Mouse (Mus musculus) MEL (cell line): ENCODE data around the gene Prkd2. TPM values are rescaled to one million over a fixed set of nuclear protein-coding genes. Genes with fewer than 3 reads are reported as not detected.
A peak's percentile ranks its signal among the peaks of the same experiment; 100 is the strongest.

Experiments
- DNase-seq: peaks from one replicate; pipeline ENCODE4 v3.0.0; 2011; ENCODE audit warnings: low read depth, low spot score
- H3K27ac ChIP-seq: 2 replicates; pipeline ENCODE4 v1.5.1; 2012; ENCODE audit warnings: low read depth, mild to moderate bottlenecking, control low read depth, low read length, moderate library complexity; ENCODE audit not compliant: control insufficient read depth
- H3K27me3 ChIP-seq, 2 experiments: fragments of 150-350 bp in 1 of 2; sonication (generic) in 1 of 2; 2 replicates each; pipeline ENCODE4 v1.6.1; 2012; ENCODE audit warnings: low read length in 2 of 2, mild to moderate bottlenecking in 2 of 2, improper control_type of control experiment in 1 of 2, moderate library complexity in 1 of 2; ENCODE audit not compliant: insufficient read depth in 2 of 2, control insufficient read depth in 1 of 2
- H3K36me3 ChIP-seq, 2 experiments: 2 replicates each; pipeline ENCODE4 v1.6.1; 2012 to 2014; ENCODE audit warnings: low read length in 2 of 2, improper control_type of control experiment in 1 of 2, inconsistent platforms in 1 of 2, mild to moderate bottlenecking in 1 of 2; ENCODE audit not compliant: insufficient read depth in 2 of 2, control insufficient read depth in 1 of 2
- H3K4me1 ChIP-seq, 2 experiments: fragments of 150-350 bp in 1 of 2; sonication (generic) in 1 of 2; 2 replicates each; pipeline ENCODE4 v1.6.1; 2012; ENCODE audit warnings: low read length in 2 of 2, improper control_type of control experiment in 1 of 2, mild to moderate bottlenecking in 1 of 2; ENCODE audit not compliant: insufficient read depth in 2 of 2, control insufficient read depth in 1 of 2
- H3K4me3 ChIP-seq, 2 experiments: fragments of 150-350 bp in 1 of 2; sonication (generic) in 1 of 2; 2 replicates each; pipeline ENCODE4 v1.5.1; 2012; ENCODE audit warnings: low read depth in 2 of 2, low read length in 2 of 2, mild to moderate bottlenecking in 2 of 2, moderate library complexity in 2 of 2, control low read depth in 1 of 2, improper control_type of control experiment in 1 of 2; ENCODE audit not compliant: control insufficient read depth in 1 of 2, insufficient read depth in 1 of 2
- H3K79me2 ChIP-seq: 2 replicates; pipeline ENCODE4 v1.6.1; 2012; ENCODE audit warnings: mild to moderate bottlenecking, low read length, moderate library complexity; ENCODE audit not compliant: control insufficient read depth, poor library complexity, insufficient read depth
- H3K9ac ChIP-seq: 2 replicates; pipeline ENCODE4 v1.6.1; 2012; ENCODE audit warnings: low read depth, mild to moderate bottlenecking, control low read depth, low read length, moderate library complexity; ENCODE audit not compliant: control insufficient read depth, poor library complexity, severe bottlenecking
- H3K9me3 ChIP-seq: fragments of 150-350 bp; sonication (generic); replicated peaks from 2 replicates; pipeline ENCODE4 v1.6.1; 2012; ENCODE audit warnings: mild to moderate bottlenecking, low read length, improper control_type of control experiment, moderate library complexity; ENCODE audit not compliant: insufficient read depth
- E2F4 ChIP-seq: IDR thresholded peaks from 2 replicates; pipeline ENCODE4 v1.6.1; 2011; ENCODE audit warnings: low read depth, low read length, improper control_type of control experiment, borderline replicate concordance
- ETS1 ChIP-seq: IDR thresholded peaks from 2 replicates; pipeline ENCODE4 v1.6.1; 2012; ENCODE audit warnings: low read depth, mild to moderate bottlenecking, inconsistent platforms, low read length, improper control_type of control experiment, moderate library complexity
- GABPA ChIP-seq: IDR thresholded peaks from 2 replicates; pipeline ENCODE4 v1.6.1; 2012; ENCODE audit warnings: low read depth, mild to moderate bottlenecking, inconsistent platforms, low read length, improper control_type of control experiment, moderate library complexity
- MAZ ChIP-seq: IDR thresholded peaks from 2 replicates; pipeline ENCODE4 v1.6.1; 2012; ENCODE audit warnings: low read depth, mild to moderate bottlenecking, inconsistent platforms, low read length, improper control_type of control experiment
- NELFE ChIP-seq: IDR thresholded peaks from 2 replicates; pipeline ENCODE4 v1.6.1; 2011; ENCODE audit warnings: low read depth, low read length, improper control_type of control experiment
- POLR2A ChIP-seq, 2 experiments: IDR thresholded peaks; 2 replicates each; pipeline ENCODE4 v1.6.1; 2011 to 2012; ENCODE audit warnings: low read length in 2 of 2, mild to moderate bottlenecking in 2 of 2, control low read depth in 1 of 2, improper control_type of control experiment in 1 of 2, low read depth in 1 of 2, moderate library complexity in 1 of 2; ENCODE audit not compliant: control insufficient read depth in 1 of 2, insufficient read depth in 1 of 2, poor library complexity in 1 of 2
- POLR2AphosphoS2 ChIP-seq: IDR thresholded peaks from 2 replicates; pipeline ENCODE4 v1.6.1; 2011; ENCODE audit warnings: low read length, improper control_type of control experiment
- RAD21 ChIP-seq: IDR thresholded peaks from 2 replicates; pipeline ENCODE4 v1.6.1; 2011; ENCODE audit warnings: mild to moderate bottlenecking, low read depth, low read length, improper control_type of control experiment
- RCOR1 ChIP-seq: IDR thresholded peaks from 2 replicates; pipeline ENCODE4 v1.6.1; 2012; ENCODE audit warnings: low read depth, mild to moderate bottlenecking, inconsistent platforms, low read length, improper control_type of control experiment
- SIN3A ChIP-seq: IDR thresholded peaks from 2 replicates; pipeline ENCODE4 v1.6.1; 2012; ENCODE audit warnings: low read length, improper control_type of control experiment, inconsistent platforms
- TAL1 ChIP-seq: IDR thresholded peaks from 2 replicates; pipeline ENCODE4 v1.6.1; 2012; ENCODE audit warnings: mild to moderate bottlenecking, inconsistent platforms, low read length, moderate library complexity, mixed read lengths
- TCF12 ChIP-seq: IDR thresholded peaks from 2 replicates; pipeline ENCODE4 v1.6.1; 2014; ENCODE audit warnings: low read depth, mild to moderate bottlenecking, inconsistent platforms, low read length, improper control_type of control experiment, moderate library complexity
- UBTF ChIP-seq: IDR thresholded peaks from 2 replicates; pipeline ENCODE4 v1.6.1; 2012; ENCODE audit warnings: low read depth, mild to moderate bottlenecking, inconsistent platforms, low read length, improper control_type of control experiment, moderate library complexity, borderline replicate concordance; ENCODE audit not compliant: insufficient read depth
- USF1 ChIP-seq: IDR thresholded peaks from 2 replicates; pipeline ENCODE4 v1.6.1; 2014; ENCODE audit warnings: low read depth, mild to moderate bottlenecking, inconsistent platforms, low read length, improper control_type of control experiment, moderate library complexity
- ZKSCAN1 ChIP-seq: IDR thresholded peaks from 2 replicates; pipeline ENCODE4 v1.6.1; 2012; ENCODE audit warnings: low read depth, mild to moderate bottlenecking, inconsistent platforms, low read length, improper control_type of control experiment, moderate library complexity
- ZNF384 ChIP-seq: IDR thresholded peaks from 2 replicates; pipeline ENCODE4 v1.6.1; 2012; ENCODE audit warnings: low read depth, mild to moderate bottlenecking, inconsistent platforms, low read length, improper control_type of control experiment
- polyA plus RNA-seq, 2 experiments: library from polyadenylated mRNA; stranded (reverse) in 1 of 2; unstranded in 1 of 2; fragments of >175 nt in 1 of 2; fragments of >200 nt in 1 of 2; gene quantifications; 2 replicates each; pipeline versions ENCODE4 v1.2.1 to v1.2.4; 2012; ENCODE audit warnings: low replicate concordance in 2 of 2, low read depth in 1 of 2; ENCODE audit not compliant: insufficient read length in 2 of 2, insufficient read depth in 1 of 2, missing spikeins in 1 of 2
- total RNA-seq: library from RNA; depleted of rRNA; stranded (reverse); fragments of 300-350 nt; gene quantifications from 2 replicates; pipeline ENCODE4 v1.2.3, GENCODE M21; 2012

Prkd2 gene
- total and polyA plus RNA-seq, 3 experiments, result 2.9 to 8.7 TPM; not detected in 1

- TF ChIP-seq ZKSCAN1, result no peak
- TF ChIP-seq TAL1, result no peak
- no peak for TF ChIP-seq POLR2AphosphoS2
- TF ChIP-seq E2F4, result no peak
- TF ChIP-seq NELFE, result peak; percentile 25; the same call in 1 of the 2 replicates
- peak; percentile 45; the same call in 1 of the 2 replicates for TF ChIP-seq ZNF384
- peaks cover 5% of the 10 kb centered on the region; the same call in 1 of the 2 replicates for H3K79me2 ChIP-seq
- H3K36me3 ChIP-seq, result 0 out of 4 replicates have a peak, but pooled peaks cover 0 to 2% of the 10 kb centered on the region in 2 experiments
- H3K27me3 ChIP-seq, result no peaks in the 10 kb centered on the region
- H3K9ac ChIP-seq, result peak overlapping the region; percentile 81
- H3K4me3 ChIP-seq, result peak overlapping the region; percentile 72 to 100
- no peak overlapping the region; the same call in 1 of the 2 replicates for H3K27ac ChIP-seq
- DNase-seq, result peak; percentile 32
- no peaks in the 10 kb centered on the region for H3K9me3 ChIP-seq
- peaks cover 0 to 5% of the 10 kb centered on the region in 2 experiments; a peak in 3 of 4 replicates for H3K4me1 ChIP-seq
These were observed 2.0 kb downstream of the Prkd2 start for GRCm38 (mm10) chr7:16844696-16845071.

GRCm38 (mm10) chr7:16845072-16845819 lies 2.5 kb downstream of the Prkd2 start:
- H3K27me3 ChIP-seq, result no peaks in the 10 kb centered on the region
- 0 out of 4 replicates have a peak, but pooled peaks cover 0 to 2% of the 10 kb centered on the region in 2 experiments for H3K36me3 ChIP-seq
- TF ChIP-seq ETS1, result peak; percentile 54
- TF ChIP-seq RAD21, result no peak
- TF ChIP-seq POLR2A (IDR thresholded peaks at IDR 0.05; ENCODE audit: control insufficient read depth in 1 of 2, insufficient read depth in 1 of 2, low read depth in 1 of 2, low read length in 2 of 2, poor library complexity in 1 of 2), result 0 out of 4 replicates have a peak, but pooled peaks of 1 of the 2 experiments have one; percentile 18
- TF ChIP-seq NELFE, result 0 out of 2 replicates have a peak, but pooled peaks have one; percentile 13
- TF ChIP-seq SIN3A, result peak; percentile 54
- TF ChIP-seq MAZ, result no peak
- H3K9ac ChIP-seq, result peak overlapping the region; percentile 81
- H3K4me3 ChIP-seq, result peak overlapping the region; percentile 72 to 100
- H3K27ac ChIP-seq, result peak overlapping the region; percentile 24; the same call in 1 of the 2 replicates
- no peaks in the 10 kb centered on the region for H3K9me3 ChIP-seq
- peak; percentile 51 for DNase-seq
- peaks cover 5% of the 10 kb centered on the region; the same call in 1 of the 2 replicates for H3K79me2 ChIP-seq
- peaks cover 0 to 5% of the 10 kb centered on the region in 2 experiments; a peak in 3 of 4 replicates for H3K4me1 ChIP-seq

- peak overlapping the region; percentile 72 to 100 for H3K4me3 ChIP-seq
- no peaks in the 10 kb centered on the region for H3K9me3 ChIP-seq
- 0 out of 4 replicates have a peak, but pooled peaks cover 0 to 2% of the 10 kb centered on the region in 2 experiments for H3K36me3 ChIP-seq
- H3K27ac ChIP-seq, result no peak overlapping the region
- peak overlapping the region; percentile 81 for H3K9ac ChIP-seq
- peak; percentile 45 for DNase-seq
- TF ChIP-seq ZKSCAN1, result no peak
- no peak for TF ChIP-seq RCOR1
- no peak for TF ChIP-seq ETS1
- no peak for TF ChIP-seq USF1
- TF ChIP-seq GABPA, result no peak
- TF ChIP-seq UBTF, result no peak
- no peak for TF ChIP-seq SIN3A
- no peak for TF ChIP-seq TCF12
- no peaks in the 10 kb centered on the region for H3K27me3 ChIP-seq
- peaks cover 5% of the 10 kb centered on the region; the same call in 1 of the 2 replicates for H3K79me2 ChIP-seq
- peaks cover 0 to 5% of the 10 kb centered on the region in 2 experiments; a peak in 3 of 4 replicates for H3K4me1 ChIP-seq
These were observed 3.1 kb downstream of the Prkd2 start for GRCm38 (mm10) chr7:16845820-16846167.
